Mouse (Mus musculus) right cerebral cortex, postnatal 4 days (tissue): ENCODE measurements around the gene Hs6st3.

ENCODE experiments used
- DNase-seq: peaks from one replicate; pipeline ENCODE4 v3.0.0-alpha.2; 2022

Gene Hs6st3

GRCm38 (mm10) chr14:119665741-119666141 lies 527.6 kb downstream of the Hs6st3 start:
- peak; percentile 58 for DNase-seq

DNA sequence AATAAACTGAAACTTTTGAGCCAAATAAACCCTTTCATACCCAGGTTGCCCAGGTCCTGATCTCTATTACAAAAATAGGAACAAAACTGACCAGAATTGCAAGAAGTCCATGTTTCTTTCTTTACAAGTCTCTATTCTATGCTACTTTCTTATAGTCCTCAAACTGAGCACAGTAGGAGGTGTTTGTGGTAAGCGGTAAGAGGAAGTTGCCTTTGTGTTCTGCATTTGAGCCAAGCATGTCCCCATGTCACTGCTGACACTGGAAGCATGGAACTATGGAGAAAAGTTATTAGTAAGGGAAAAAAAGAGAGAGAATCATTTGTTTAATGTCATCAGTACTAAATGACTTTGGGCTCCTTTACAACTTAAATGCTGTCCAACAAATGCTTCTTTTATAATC lies 529.3 kb downstream of the Hs6st3 start:
- DNase-seq = no peak

GRCm38 (mm10) chr14:119670836-119671587 lies 532.9 kb downstream of the Hs6st3 start:
- peak; percentile 4 for DNase-seq

GRCm38 (mm10) chr14:119678574-119678973 lies 540.4 kb downstream of the Hs6st3 start:
- no peak for DNase-seq

- no peak for DNase-seq
These were observed 541.9 kb downstream of the Hs6st3 start for GRCm38 (mm10) chr14:119680052-119680451.

DNA sequence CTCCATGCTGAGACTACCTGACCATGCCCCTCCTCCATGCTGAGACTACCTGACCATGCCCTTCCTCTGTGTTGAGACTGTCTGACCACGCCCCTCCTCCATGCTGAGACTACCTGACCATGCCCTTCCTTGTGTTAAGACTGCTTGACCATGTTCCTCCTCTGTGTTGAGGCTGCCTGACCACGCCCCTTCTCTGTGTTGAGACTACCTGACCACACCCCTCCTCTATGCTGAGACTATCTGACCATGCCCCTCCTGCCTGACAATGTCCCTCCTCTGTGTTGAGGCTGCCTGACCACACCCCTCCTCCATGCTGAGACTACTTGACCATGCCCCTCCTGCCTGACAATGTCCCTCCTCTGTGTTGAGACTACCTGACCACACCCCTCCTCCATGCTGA lies 549.7 kb downstream of the Hs6st3 start:
- DNase-seq = no peak

GRCm38 (mm10) chr14:119699982-119700381 lies 561.8 kb downstream of the Hs6st3 start:
- no peak for DNase-seq

DNA sequence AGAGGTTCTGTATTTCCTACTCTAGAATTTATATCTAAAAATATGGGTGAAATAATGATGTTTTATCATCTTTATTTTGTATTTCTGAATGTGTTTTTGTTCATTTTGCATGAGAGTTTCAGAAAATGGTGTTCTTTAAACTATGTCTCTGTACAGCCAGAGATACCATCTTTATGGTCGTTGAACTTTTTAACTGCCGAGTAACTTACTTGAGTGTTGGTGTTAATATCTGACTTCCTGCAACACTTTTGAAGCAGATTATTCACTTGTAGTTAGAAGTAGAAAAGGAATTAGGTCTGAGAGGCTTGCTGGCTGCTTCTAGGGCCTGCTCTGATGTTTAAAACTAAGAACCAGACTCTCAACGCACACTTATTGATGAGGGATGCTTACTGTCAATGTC lies 576.6 kb downstream of the Hs6st3 start:
- DNase-seq = no peak

DNA sequence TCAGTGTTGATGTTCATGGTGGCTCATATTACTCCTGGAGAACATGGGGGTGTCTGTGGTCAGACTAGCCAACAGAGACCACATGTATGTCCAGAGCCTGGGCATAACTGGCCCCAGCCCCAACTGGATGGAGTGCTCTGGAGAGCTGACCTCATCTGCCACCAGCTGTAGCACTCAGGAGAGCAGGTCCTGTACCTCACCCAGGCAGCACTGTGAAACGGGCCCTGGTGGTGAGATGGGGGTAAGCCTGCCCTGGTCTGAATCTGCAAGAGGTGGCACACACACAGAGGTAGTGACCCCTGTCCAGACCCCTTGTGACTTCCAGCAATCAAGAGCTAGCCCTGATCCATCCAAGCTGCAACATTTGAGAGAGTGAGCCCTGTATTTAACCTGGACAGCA lies 579.2 kb downstream of the Hs6st3 start:
- DNase-seq = no peak

DNA sequence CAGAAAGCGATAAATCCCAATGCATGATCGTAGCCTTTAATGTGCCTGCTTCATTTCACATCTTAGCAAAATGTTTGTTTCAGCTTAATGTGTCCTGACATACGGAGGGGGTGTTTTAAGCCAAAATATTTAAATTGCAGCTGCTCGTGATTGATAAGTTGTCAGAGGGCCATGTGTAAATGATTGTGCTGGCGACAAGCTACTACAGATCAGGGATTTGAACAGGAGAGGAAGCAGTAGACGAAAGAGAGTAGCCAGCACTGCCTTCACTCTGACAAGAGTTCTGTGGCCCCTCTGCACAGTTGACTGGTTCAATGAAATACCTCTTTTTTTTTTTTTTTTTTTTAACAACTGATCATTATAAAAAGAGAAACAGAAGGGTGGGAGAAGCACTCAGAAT lies 587.0 kb downstream of the Hs6st3 start:
- no peak for DNase-seq

DNA sequence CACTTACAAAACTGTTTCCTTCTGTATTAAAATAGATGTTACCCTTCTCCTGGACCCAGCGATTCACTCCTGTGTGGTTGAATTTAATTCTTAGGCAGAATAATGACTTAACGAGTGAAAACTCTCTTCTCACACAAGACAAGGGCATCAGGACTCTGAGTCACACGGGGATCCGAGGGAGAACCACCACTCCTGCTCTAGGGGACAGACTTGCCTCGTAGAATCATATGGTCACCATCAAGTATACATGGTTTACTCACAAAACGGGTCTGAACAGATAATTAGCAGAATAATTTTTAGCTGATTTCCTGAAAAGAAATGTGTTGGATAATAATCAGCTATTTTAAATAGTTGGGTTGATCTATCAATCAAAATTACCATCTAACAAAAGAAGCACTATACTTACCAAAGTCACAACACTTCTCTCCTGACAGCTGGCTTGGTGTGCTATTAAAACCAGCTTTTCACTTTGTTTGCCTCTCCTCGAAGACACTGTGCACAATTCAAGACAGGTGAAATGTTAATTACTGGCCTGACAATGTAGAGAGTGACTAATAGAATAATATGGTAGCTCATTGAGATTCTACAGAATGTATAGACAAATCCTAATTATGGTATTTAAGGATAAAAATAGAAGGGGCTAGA lies 593.4 kb downstream of the Hs6st3 start:
- no peak for DNase-seq

- no peak for DNase-seq
These were observed 594.1 kb downstream of the Hs6st3 start for GRCm38 (mm10) chr14:119732219-119732618.

- DNase-seq = no peak
These were observed 599.3 kb downstream of the Hs6st3 start for GRCm38 (mm10) chr14:119737408-119737961.

DNA sequence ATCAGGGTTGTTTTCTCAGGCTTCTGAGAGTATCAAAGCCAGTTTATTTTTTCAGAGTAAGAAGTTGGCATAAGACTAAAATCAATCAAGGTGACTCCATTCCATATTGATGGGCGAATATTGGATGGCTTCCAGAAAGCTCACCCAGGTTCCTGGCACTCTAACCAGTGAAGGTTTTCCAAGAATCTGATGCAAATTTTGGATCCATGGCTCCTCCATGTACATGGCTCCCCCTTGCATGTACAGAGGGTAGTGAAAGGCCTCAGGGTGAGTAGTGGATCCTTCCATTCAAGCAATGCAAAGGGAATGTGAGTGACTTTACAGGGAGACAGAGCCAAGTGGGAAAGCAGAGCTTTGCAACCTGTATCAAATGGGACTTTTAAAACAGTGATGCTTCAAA lies 603.6 kb downstream of the Hs6st3 start:
- DNase-seq = no peak

DNA sequence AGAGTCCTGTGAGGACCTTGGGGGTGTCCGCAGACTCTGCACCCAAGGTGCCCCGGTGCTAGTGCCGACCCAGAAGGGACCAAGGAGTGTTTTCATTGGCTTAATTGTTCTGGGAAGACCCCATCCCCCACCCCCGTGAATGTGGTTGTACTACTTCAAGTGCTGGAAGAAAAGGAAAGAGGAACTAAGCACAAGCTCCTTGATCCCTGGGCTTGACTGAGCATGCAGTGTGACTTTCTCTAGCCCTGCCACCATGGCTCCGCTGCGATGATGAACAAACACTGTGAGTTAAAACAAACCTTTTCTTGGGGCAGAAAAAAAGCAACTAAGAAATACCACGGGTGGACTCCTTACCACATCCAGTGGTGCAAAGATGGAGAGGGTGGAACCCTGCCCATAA lies 623.2 kb downstream of the Hs6st3 start:
- DNase-seq = no peak

- no peak for DNase-seq
These were observed 633.9 kb downstream of the Hs6st3 start for GRCm38 (mm10) chr14:119772040-119772439.

GRCm38 (mm10) chr14:119776261-119776660 lies 638.1 kb downstream of the Hs6st3 start:
- DNase-seq = no peak

- no peak for DNase-seq
These were observed 641.9 kb downstream of the Hs6st3 start for GRCm38 (mm10) chr14:119779982-119780588.

GRCm38 (mm10) chr14:119781111-119781510 lies 643.0 kb downstream of the Hs6st3 start:
- DNase-seq = no peak

DNA sequence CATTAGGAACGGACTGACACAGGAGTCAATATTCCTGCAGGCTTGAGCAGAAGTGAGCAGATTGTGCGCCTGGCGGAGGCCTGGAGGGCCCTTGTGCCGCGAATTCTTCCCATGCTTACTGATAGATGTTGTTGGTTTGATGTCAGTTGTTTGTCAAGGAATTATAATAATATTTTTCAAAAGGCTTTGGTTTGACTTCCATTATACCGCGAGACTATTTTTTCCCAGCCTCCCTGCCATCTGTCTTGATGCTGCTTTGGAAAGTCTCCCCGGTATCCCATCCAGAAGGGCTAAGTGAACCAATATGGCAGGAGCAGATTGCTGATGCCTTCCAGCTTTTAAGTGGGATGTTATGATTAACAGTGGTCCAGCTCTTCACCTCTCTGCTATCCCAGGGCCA lies 651.3 kb downstream of the Hs6st3 start:
- DNase-seq = no peak

- no peak for DNase-seq
These were observed 659.2 kb downstream of the Hs6st3 start for GRCm38 (mm10) chr14:119797172-119797850.

- no peak for DNase-seq
These were observed 660.4 kb downstream of the Hs6st3 start for GRCm38 (mm10) chr14:119798561-119798960.

GRCm38 (mm10) chr14:119800856-119801255 lies 662.7 kb downstream of the Hs6st3 start:
- DNase-seq = no peak
